Mouse (Mus musculus) megakaryocyte, embryonic 14.5 days (primary cell): ENCODE measurements around the gene Impad1. TPM values are rescaled to one million over a fixed set of nuclear protein-coding genes. Genes with fewer than 3 reads are reported as not detected.

Experiments
- H3K27me3 ChIP-seq: replicated peaks from 2 replicates; pipeline ENCODE3; 2012; ENCODE audit warnings: inconsistent platforms
- H3K36me3 ChIP-seq: replicated peaks from 2 replicates; pipeline ENCODE3; 2012; ENCODE audit warnings: low read length, inconsistent platforms, mixed read lengths
- H3K4me1 ChIP-seq: 2 replicates; pipeline ENCODE4 v1.6.1; 2012; ENCODE audit warnings: inconsistent platforms
- H3K4me3 ChIP-seq: replicated peaks from 2 replicates; pipeline ENCODE3; 2012; ENCODE audit warnings: moderate library complexity, mild to moderate bottlenecking, inconsistent platforms
- H3K9me3 ChIP-seq: 2 replicates; pipeline ENCODE4 v1.6.1; 2012; ENCODE audit warnings: inconsistent platforms
- FLI1 ChIP-seq: IDR thresholded peaks from 2 replicates; pipeline ENCODE4 v1.6.1; 2012; ENCODE audit warnings: low read length, inconsistent platforms, mixed read lengths
- GATA1 ChIP-seq: IDR thresholded peaks from 3 replicates; pipeline ENCODE4 v1.6.1; 2012; ENCODE audit warnings: mixed read lengths, low read length, inconsistent platforms, borderline replicate concordance
- polyA plus RNA-seq: library from polyadenylated mRNA; stranded (reverse); fragments of >175 nt; gene quantifications from 2 replicates; pipeline ENCODE4 v1.2.3, GENCODE M21; 2012; ENCODE audit warnings: low replicate concordance; ENCODE audit not compliant: insufficient read depth

The Impad1 gene
- polyA plus RNA-seq, 1 experiment: 1.2 TPM

DNA sequence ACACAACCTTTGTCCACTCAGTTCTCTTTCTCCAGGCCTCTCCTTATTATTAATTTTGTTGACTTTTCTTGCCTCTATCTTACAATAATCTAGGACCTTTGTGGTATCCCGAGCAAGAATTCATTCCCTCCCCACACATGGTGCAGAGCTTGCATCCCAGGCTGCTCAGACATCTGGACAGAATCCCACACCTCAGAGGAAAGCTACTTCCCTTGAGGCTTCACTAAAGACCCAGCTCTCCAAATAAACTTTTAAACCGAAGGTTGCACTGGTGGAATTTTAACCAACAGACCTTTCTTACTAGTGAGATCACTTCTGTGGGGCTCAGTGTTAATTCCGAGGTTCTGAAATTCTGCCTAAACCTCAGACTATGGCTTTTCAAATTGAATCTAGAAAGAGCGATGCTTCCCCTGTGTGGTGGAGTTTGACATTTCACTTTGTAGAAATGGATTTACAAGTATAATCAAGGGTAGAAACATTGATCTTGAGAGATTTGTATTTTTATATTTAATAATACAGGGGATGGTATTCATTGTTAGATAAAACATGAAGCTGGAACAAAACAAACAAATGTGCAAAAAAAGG, 75.3 kb downstream of the Impad1 start:
- no peaks in the 10 kb centered on the region for H3K27me3 ChIP-seq
- TF ChIP-seq GATA1 (no peak), FLI1 (no peak)
- no peaks in the 10 kb centered on the region for H3K9me3 ChIP-seq
- no peaks in the 10 kb centered on the region for H3K36me3 ChIP-seq
- H3K4me1 ChIP-seq: no peaks in the 10 kb centered on the region
- H3K4me3 ChIP-seq: no peak overlapping the region
